Mouse (Mus musculus) heart, adult 8-10 months (tissue): ENCODE data around the gene 4930558K02Rik. TPM values are rescaled to one million over a fixed set of nuclear protein-coding genes. Genes with fewer than 3 reads are reported as not detected.

ENCODE experiments used
- DNase-seq: peaks from one replicate; pipeline ENCODE4 v3.0.0; 2022; ENCODE audit warnings: low spot score
- total RNA-seq, 4 experiments: library from RNA; stranded (reverse); gene quantifications; 2 replicates each; pipeline ENCODE4 v1.2.4; 2022

4930558K02Rik gene
- total RNA-seq, 4 experiments from 2014 or later = not detected

DNA sequence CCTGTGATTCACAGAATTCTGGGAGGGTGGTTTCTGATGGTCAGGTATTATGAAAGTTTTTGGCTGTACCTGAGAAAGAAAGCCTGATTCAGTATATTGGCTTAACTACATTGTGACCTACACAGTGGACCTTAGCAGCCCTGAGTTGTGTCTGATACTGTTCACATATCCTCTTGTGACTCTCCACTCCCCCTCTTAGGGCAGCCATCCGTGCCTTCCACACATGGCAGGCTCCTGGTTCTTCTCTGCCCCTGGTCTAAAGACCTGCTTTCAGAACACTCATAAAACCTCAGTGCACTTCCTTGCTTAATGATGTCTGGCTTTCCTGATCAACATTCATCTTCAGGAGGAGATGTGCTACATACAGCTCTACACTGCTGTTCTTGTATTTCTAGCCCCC, 26.8 kb downstream of the 4930558K02Rik start:
- DNase-seq = no peak

DNA sequence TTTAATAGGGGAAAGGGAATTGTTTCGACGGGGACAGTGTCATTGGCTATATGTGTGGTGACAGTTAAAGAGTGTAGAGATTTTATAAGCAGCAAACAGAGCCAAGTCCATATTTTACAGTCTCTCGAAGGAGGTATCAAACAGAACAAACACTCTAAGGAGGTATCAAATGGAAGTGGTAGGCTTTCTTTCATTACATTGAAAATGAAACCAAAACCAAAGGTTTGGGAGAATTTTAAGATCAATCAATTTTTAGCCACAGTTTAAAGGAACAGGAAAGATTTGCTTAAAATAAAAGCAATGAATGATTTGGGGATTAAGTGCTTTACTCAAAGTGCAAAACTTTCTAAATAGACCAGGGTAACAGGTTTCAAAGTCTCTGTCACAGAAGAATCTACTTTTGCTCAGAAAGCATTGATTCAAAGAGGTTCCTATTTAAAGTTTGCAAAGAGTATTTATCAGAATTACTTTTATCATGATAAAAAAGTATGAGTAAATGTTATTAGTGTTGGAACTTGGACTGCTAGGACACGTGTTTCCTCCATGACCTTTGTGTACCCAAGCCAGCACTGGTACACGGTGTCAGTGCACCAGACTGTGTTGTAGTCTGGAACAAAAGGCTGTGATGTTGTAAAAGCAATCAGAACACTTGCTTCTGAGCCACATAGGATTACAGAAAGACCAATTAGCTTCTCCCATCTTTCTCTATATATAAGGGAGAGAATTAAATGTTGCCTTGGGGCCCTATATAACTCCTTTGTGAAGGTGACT, 28.2 kb downstream of the 4930558K02Rik start:
- no peak for DNase-seq

DNA sequence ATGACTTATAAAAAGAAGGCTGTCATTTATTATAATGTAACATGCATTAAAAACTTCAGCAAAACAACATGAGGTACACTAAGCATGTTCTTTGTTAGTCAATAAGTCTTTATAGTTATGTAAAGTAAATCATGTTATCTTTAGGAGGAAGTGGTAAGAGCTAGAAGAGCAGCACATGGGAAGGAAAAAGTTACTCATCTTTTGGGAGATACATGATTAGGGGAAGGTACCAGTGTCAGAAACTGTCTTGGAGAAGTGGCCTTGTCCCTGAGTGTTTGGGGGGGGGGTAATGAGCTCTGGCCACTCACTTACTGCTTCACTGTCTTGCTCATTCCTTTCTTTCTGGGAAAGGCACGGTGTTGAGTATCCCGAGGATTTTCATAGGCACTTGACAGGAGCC, 37.4 kb downstream of the 4930558K02Rik start:
- DNase-seq = no peak

DNA sequence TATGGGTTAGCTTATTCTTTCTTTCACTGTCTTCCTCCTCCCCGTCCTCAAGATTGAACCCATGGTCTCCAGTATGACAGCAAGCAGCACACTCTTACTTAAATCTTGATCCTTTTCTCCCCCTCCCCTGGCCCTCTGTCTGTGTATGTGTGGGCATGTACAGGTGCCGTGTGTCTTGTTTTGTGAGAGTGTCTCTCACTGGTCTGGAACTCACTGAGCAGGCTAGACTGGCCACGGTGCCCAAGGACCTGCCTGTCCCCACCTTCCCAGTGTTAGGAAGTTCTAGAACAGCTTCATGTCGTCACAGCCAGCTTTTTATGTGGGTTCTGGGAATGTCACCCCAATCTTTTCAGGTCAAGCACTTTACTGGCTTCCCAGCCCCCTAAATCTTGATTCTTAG, 47.1 kb downstream of the 4930558K02Rik start:
- DNase-seq = no peak

DNA sequence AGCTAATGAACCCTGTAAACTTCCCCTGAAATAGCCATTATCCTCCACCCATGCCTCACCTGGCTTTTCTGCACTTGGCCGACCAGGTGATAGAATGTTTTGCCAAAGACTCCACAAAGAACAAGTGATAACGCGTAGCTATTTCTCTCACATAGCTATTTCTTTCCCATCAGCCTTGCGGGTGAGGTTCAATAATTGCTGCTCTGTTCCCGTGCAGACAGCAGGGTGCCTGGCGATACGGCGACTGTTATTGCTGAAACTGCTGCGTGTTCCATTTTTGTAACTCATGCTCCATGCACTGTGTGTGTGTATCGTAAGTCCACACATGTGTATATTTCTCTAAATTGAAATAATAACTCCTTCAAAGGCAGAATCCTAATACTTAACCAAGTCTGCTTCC, 47.6 kb downstream of the 4930558K02Rik start:
- no peak for DNase-seq

DNA sequence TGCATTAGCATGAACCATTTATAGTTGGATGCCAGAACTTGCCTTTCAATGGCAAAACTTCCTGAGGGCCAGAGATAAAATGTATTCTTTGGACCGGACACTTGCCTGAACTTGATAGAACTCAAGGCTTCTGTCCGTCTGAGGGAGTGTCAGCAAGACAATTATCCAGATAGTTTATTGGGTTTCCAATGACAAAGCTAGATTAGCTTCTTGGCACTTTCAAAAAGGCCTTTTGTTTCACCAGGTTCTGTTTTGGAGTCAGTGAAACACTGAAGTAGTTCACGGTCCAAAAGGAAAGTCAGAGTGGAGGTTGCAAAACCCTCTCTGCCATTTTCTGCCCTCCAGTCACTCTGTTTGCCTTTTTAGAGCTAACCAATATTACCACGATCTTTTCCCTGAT, 48.1 kb downstream of the 4930558K02Rik start:
- no peak for DNase-seq

DNA sequence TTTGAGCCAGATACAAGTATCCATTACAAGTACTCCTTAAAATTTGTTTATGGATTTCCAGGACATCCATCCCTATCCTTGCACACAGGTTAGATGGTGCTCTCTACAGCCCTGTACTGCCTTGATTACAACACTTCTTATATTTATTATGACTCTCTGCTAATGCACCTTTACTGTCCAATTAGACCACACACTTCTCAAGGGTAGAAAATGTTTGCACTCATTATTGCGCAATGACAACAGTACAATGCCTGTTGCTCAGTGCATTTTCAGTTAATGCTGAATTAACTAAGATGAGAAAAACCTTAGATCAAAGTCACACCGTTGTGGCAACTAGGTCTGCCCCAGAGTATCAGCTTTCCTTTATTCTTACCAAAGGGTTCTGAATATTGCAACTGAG, 51.5 kb downstream of the 4930558K02Rik start:
- no peak for DNase-seq

DNA sequence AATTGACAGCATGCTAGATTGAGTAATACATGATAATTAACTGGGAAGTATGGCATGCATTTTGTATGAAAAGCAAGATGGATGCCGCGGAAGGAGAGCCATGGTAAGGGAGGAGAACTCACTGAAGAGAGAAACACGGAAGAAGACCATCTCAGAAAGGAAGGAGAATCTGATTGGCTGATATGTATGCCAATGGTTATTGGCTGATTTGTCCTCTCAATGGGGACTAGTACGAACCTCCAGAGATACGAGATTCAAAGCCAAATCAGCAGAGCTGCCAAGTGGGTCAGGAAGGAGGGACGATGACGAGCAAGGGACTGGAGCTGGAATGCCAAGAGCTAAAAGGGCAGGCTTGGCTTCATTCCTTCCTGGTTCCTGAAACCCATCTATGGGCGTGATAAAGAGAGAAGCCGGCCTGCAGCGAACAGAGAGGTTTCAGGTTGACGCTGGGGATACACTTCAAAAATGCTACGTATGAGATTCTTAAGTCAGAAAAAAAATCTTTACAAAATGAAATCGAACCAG, 54.1 kb downstream of the 4930558K02Rik start:
- no peak for DNase-seq

DNA sequence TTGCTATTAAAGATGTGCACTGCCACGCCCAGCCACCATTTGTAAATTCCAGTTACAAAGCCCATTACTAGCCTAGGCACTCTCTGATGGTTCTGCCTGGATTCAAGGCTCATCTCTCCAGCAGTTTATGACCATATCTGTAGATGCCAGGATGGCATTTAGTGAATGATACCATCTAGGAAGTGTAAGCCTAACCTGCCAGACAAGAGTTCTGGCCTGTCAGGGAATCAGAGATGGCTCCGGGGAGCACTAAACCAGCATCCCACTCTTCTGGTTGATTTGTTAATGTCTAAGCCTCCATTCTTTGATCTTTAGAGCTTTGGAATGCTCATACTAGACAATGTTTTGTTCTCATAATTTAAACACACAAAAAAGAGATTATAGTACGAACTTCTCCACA, 55.1 kb downstream of the 4930558K02Rik start:
- DNase-seq = no peak

DNA sequence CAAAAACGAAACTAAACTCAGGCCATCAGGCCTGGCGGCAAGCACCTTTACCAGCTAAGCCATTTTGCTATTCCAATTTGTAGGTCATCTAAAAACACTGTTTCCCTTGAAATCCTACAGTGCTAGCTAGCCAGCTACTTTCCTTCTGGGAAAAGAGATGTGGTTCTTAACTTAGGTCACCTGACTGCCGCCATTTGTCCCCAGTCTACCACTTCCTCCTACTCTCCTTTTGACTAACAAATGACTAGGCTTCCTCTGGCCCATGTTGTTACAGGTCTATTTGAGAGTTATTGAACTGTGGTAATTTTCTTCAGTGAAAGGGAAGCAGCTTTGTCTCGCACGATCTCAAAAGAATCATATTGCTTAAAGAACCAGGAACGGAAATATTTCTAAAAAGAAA, 57.5 kb downstream of the 4930558K02Rik start:
- no peak for DNase-seq

DNA sequence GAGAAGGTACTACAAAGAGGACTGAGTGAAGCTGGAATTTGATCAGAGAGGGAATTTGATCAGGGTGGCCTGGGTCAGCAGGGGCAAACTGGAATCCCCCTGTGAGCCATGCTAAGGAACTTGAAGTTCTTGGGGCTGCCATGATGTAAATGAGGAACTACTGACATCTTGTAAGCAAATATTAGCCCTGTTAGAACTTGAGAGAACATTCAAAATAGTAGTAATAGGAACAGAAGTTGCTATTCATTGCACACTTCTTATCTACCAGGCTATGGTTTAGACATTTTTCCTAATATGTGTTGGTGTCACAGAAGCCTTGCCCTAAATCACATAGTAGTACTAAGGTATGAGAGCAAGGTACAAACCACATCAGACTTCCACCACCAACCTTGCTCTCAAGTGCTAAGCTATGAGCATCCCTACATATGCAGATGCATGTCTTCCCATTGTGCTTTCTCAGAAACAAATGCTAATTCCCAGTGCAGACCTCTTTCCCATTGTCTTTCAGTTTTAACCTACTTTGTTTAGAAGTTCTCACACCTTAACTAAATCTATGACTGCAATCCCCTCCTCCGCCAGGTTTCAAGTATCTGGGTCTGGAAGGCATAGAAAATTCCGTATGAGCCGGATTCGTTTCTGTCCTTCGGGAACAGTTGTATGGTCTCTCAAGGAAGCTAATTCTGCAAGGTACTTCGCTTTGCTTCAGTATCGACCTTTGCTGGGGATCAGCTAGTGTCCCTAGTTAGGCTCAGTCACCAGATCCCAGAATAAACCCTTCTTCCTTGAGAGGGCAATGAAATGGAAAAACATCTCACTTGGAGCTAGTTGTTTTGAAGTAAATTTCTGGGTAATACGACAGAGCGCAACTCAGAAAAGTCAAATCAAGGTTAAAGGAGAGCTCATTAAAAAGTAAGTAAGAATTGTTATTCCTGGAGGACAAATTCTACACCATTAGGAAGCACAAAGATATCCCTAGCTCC, 58.7 kb downstream of the 4930558K02Rik start:
- no peak for DNase-seq

DNA sequence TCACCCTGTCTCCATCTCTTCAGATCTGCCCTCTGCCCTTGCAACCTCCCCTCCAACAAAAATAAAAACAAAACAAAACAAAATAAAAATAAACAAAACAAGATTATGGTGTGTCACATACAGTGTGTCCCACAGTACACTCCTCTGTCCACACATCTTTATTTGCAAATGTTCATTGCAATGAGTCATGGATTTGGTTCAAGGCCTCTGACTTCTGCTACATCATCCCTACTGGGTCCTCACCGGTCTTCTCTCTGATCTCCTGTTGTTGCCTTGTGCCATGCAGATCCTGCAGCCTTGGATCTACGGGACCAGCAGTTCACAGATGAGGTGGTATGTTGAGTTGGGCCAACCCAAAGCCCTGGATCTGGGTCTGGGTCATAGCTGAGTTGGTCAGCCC, 59.8 kb downstream of the 4930558K02Rik start:
- no peak for DNase-seq

DNA sequence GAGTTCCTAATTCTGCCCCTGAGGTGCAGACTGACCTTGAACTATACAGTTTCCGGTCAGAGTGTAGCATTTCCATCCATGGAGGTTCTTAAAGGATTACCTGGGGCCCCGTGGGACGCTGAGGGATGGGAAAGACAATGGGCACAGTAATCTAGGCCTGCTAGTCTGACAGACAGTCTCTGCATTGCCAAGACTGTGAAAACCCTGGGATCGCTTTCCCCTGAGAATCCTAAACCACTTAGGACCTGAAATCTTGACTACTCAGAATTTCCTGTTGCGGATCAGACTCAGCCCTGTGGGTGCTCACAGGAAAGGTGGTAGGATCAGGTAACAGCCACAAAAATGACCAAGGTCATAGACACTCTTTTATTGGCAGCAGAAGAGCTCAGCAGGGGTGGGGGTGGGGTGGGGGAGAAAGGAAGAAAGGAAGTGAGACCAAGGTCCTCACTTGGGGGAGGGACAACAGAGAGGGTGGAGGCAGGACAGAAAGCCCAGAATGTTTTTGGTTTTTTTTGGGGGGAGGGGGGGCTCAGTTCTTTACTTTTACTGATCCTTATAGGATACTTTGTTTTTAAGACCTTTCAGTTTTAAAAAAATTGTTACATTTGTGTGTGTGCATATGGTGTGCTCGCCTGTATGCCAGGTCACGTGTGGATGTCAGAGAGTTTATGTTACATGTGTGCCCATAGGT, 60.6 kb downstream of the 4930558K02Rik start:
- DNase-seq = no peak

DNA sequence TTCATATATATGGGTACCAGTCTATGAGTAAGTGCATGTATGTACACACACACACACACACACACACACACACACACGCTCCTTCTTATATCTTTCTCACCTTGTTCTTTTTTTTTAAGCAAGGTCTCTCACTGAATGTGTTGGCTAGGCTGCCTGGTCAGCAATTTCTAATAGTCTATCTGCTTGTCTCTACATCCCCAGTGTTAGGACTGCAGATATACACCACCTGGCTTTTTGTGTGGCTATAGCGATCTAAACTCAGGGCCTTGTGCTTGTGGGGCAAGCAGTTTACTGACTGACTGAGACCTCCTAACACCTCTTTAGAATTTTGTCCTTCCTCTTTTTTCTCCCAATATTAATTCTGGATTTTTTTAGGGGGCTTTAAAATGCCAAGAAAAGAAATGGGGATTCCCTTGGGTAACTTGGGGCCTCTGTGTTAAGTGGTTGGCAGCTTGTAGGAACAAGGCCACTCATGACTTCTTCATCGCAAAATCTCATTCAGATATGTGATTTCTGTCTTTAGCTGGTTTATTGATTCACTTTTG, 61.4 kb downstream of the 4930558K02Rik start:
- DNase-seq = no peak

DNA sequence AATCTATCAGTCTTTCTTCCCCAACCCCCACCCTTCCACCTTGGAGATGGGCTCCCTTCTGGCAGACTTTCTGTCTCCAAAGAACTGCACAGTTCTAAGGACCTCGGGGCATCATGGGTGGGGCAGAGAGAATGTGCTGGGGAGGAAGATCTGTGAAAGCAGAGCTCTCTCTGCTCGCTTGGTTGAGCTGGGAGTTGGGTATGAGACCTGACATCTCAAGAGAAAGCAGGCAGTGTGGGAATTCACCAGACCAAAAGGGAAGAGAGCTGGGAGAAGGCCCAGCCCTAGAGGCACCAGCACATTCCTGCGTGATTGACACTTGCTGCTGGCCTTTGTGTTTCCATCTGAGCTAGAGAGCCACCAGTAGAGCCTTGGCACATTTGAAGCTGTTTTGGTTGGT, 63.4 kb downstream of the 4930558K02Rik start:
- no peak for DNase-seq

DNA sequence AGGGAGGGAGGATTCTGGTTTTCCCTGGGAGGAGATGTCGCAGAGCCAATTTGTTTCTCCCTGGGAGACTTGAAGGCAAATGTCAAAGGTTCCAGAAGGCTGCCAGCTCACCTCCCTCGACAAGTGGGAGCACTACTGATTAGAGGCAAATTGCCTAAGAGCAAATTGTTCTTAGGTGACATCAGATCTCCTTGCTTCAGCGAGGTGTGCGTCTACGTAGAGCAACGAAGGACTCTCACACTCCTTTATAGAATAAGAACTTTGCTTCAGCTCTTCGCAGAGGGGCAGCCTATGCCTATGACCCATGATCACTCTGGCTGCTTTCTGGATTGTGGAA, 65.8 kb downstream of the 4930558K02Rik start:
- no peak for DNase-seq

DNA sequence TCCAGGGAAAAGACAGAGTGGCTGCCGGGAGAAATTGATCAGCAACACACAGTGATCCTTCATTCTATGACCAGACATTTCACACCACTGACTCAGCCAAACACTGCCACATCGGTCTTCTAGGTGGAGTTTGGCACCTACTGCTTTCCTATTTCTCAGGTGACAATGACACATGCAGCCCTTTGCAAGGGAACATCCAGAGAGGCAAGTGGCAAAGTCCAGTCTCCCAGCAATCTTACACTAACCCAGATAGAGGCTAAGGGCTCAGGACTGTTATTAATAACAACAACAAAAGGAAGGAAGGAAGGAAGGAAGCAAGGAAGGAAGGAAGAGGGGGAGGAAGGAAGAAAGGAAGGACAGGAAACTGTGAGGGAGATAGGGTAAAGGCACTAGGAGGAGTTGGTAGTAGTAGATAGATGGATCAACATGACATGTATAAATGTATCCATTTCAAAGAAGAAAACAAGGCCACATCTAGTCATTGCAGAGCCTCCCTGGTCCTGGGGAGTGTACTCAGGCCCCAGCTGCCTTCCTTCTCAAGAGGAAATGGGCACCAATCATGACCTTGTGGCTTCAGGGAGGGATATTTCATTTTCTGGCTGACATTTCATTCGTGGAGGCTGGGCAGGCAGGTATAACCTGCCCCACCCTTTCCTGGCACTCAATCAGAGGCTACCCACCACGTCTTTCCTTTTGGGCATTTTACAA, 66.3 kb downstream of the 4930558K02Rik start:
- no peak for DNase-seq

DNA sequence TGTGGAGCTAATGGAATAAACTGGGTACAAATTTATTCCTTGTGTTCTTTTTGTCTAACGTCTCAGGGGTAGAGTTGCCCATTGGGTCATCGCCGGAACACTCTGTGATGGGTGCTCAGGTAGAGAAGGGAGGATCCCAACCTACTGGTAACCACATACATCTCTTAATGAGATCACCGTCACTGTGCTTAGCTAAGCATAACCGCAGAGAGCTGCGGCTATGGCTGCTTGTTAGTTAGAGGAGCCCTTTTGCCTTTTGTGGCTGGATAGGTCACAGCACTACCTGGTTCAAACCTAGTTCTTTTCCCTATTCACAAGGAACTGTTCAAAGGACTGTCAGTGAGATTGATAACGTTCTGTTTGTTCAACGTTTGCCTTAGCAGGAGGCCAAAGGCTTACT, 70.4 kb downstream of the 4930558K02Rik start:
- DNase-seq = no peak

DNA sequence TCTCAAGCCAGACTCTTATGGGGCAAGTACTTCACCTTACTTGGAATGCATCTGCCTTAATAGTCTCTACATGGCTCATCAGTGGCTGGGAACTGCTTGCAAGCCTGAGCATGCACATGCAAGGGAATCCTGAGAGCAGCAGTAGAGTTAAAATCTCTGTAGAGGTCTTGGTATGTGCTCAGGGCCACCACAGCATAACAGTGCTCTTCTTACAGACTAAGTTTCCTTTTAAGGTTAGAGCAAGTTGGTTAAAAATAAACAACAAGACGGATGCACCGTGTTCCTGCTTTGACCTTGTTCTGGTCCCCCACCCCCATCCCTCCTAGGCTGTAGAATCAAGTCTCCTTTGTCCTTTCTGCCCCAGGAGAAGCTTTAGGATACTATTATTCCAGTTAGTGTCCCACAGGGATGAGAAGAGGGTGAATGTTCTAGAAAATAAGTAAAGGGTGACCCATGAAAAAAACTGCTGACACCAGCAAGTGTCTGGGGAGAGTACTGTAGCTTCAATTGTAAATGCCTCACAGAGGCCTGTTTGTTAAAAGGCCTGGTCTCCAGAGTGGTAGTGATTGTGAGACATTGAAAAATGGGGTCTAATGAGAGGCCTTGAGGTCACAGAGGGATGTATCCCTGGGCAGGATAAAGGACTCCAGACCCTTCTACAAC, 71.5 kb downstream of the 4930558K02Rik start:
- DNase-seq = no peak

DNA sequence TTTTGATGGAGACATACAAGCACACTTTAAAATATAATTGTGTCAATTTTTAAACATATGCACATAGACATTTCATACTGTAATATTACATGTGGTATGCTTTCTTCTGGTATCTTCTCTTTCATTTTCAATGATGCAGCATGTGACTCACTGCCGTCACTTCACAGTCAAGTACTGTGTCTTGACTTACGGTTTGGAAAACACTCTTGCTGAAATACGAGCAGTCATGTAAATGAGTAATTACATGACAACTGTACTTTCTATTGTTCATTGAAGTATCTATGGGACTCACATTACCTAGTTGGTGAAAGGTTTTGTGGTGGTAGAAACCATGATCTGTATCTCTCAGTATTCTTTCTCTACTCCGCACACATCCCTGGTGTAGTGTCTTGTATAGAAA, 72.3 kb downstream of the 4930558K02Rik start:
- DNase-seq = no peak
